Mouse (Mus musculus) stomach, adult 2 months (tissue): ENCODE data around the gene Th. TPM values are rescaled to one million over a fixed set of nuclear protein-coding genes. Genes with fewer than 3 reads are reported as not detected.

Experiments
- polyA plus RNA-seq: library from polyadenylated mRNA; depleted of rRNA; stranded (reverse); fragments of >200 nt; gene quantifications from 2 replicates; pipeline ENCODE4 v1.2.3, GENCODE M21; 2012; rRNA removed

Gene Th
- 0.61 and 1.1 TPM in 2 replicates for polyA plus RNA-seq

GRCm38 (mm10) chr7:142931028-142931427 is at the start of gene Th:
Gene Th (minus strand): TSS chr7:142931128.

GRCm38 (mm10) chr7:142968809-142969511 is 38.0 kb upstream of the Th start, which contains the start of gene Ascl2:
Gene Ascl2 (minus strand): TSS chr7:142969264.

Other genes starting within 250 kb of the Th start
- 0.34 TPM in 1 of 2 replicates, not detected in the other for gene Ins2, start 187.7 kb downstream of the Th start, polyA plus RNA-seq
- gene Ascl2, start 38.1 kb upstream of the Th start, polyA plus RNA-seq, result 3.2 and 6.1 TPM in 2 replicates
- gene Tspan32, start 73.9 kb upstream of the Th start, polyA plus RNA-seq, result 0.52 and 0.61 TPM in 2 replicates
- 392 and 446 TPM in 2 replicates for gene Cd81, start 121.6 kb upstream of the Th start, polyA plus RNA-seq
- 56.9 and 66.4 TPM in 2 replicates for gene Tssc4, start 138.1 kb upstream of the Th start, polyA plus RNA-seq
- 2.3 and 3.3 TPM in 2 replicates for gene Trpm5, start 163.5 kb upstream of the Th start, polyA plus RNA-seq
- gene Kcnq1, start 175.2 kb upstream of the Th start, polyA plus RNA-seq, result 26.5 and 50.9 TPM in 2 replicates